Mouse (Mus musculus) heart, adult 11 months (tissue): ENCODE results near the gene Orc3.

Experiments
- DNase-seq: peaks from one replicate; pipeline ENCODE4 v3.0.0; 2022

The Orc3 gene

GRCm38 (mm10) chr4:34614630-34615094, at the start of gene Orc3, which contains the start of gene Rars2:
Orc3 (minus strand) TSS chr4:34614944.
Rars2 (plus strand) TSS chr4:34614957.
- peak; percentile 99 for DNase-seq

DNA sequence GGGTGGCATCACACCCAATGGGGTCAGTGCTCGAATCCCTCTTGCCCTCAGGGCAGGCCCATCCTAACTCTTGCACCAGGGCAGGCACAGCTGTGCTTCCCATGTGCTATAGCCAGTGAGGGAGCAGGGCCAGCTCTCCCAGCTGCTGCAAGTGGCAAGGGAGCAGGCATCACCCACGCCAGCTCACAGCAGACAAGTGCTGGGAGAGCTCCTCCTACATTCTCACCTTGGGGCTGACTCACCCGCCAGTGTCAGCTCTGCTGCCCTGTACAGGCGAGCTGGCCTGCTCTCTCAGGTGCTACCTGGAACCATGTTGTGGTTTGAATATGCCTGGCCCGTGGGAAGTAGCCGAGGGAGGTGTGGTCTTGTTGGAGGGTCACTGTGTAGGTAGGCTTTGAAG, 47.2 kb upstream of the Orc3 start:
- peak; percentile 85 for DNase-seq

DNA sequence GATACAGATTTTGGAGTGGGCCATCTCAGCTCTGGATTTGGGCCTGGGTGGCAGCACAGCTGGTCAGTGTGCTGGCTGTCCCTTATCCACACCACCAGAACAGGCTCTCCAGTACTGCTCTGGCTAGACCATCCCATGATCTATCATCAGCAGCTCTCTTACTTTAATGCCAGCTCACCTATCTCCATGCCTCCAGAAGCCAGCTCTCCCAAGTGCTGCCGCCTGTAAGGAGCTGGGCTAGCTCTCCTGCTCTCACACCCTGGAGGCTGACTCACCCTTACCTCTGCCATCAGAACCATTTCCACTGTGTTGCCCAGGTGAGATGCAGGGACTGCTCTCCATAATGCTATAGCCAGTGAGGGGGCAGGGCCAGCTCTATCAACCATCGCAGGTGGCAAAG, 46.8 kb upstream of the Orc3 start:
- peak; percentile 84 for DNase-seq

DNA sequence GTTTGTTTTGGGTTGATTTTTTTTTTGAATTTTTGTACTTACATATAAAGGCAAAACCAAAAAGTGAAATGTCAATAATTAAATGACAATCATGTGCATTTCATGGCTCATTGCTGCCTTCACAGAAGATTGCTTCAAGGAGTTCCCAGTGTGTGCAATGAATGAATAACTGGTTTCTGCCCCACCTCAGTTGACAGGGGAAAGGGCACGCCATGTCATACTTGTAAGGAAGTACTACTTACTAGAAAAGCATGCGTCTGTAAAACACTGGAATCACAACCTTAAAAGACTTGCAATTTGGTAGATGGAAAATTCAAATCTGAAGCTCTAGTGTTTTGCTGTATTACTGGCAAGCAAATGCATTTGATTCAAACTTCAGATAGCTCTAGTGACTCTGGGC, 44.3 kb upstream of the Orc3 start:
- DNase-seq = no peak

DNA sequence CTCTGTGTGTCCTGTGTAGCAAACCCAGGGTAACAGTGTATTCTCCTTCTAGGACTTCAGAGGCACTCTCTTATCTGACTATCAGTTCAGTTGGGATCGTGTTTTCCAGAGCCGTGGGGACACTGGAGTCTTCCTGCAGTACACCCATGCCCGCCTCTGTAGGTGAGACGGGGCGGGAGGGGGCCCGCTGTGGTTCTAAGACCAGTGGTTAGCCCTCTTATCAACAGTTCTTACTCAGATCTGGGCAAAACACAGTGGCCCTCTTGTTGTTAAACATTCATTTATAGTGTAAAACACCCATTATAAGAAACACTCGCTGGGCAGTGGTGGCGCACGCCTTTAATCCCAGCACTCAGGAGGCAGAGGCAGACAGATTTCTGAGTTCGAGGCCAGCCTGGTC, 41.4 kb upstream of the Orc3 start:
- DNase-seq = peak; percentile 76

DNA sequence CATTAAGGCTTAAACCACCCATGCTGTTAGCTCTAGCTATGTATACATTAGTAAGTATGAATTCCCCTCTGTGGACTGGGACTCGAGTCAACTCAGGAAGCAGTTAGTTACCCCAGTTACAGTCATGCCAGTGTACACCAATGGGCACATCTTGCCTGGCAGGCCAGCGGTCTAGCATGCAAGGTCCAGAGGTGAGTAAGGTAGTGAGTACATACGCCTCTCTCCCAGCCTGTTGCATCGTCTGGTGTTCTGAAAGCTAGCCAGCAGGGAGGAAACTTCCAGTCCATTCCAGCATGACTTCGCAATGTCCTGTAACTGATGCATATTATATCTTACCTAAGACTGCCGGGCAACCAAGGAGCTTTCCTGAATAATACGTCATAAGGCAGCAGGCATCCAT, 38.4 kb upstream of the Orc3 start:
- DNase-seq = peak; percentile 72

DNA sequence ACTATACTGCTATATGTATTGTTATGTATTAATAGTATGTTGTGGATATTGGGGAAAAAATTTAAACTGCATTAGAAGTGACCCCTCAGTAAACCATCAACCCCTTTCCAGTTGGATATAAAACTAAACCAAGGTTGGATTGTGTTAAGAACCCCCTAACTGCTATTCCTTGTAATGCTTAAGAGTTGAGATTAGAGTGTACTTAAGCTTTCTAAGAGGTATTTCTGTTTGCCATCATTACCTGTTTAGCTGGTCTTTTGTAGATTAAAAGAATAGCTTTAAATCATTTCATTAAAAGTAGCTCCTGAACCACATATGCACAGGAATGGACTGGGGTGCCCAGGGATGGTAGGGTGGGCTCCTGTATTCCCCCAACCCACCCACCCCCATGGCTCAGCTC, 30.0 kb upstream of the Orc3 start:
- DNase-seq = no peak

GRCm38 (mm10) chr4:34640731-34641130, 26.0 kb upstream of the Orc3 start:
- peak; percentile 51 for DNase-seq

- DNase-seq = peak; percentile 57
Measured at GRCm38 (mm10) chr4:34639745-34640364, 25.1 kb upstream of the Orc3 start.

DNA sequence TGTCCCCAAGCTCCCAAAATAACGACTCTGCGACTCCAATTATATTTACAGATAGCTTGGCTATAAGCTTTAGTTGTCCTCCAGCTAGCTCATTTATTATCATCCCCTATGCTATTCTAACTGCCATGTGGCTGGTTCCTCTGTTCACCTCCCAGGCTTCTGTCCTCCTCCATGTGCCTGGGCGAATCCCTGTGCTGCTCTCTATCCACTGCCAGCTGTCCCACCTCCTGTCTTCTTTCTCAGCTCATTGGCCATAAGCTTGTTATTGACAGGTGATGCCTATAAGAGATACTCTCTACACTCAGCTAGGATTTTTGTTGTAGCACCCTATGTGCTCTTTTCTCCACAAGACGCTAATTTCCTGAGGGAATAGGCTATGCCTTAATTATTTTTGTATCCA, 23.1 kb upstream of the Orc3 start:
- peak; percentile 55 for DNase-seq

- peak; percentile 55 for DNase-seq
Measured at GRCm38 (mm10) chr4:34637386-34637785, 22.6 kb upstream of the Orc3 start.

DNA sequence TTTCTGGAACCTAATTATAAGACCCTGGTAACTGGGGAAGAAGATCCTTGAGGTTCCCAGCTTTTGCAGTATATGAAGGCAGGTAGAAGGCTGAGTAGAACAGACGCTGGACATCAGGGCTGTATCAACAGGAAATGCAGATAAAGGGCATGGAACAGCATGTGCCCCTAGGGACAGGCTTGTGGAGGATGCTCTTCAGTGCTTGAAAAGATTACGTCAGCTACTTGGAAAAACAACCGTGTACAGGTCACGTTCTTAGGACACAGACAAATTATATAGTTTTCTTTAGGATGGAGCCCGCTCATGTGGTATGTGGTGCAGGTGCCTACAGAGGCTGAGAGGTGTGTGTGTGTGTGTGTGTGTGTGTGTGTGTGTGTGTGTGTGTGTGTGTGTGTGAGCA, 21.3 kb upstream of the Orc3 start:
- peak; percentile 67 for DNase-seq

DNA sequence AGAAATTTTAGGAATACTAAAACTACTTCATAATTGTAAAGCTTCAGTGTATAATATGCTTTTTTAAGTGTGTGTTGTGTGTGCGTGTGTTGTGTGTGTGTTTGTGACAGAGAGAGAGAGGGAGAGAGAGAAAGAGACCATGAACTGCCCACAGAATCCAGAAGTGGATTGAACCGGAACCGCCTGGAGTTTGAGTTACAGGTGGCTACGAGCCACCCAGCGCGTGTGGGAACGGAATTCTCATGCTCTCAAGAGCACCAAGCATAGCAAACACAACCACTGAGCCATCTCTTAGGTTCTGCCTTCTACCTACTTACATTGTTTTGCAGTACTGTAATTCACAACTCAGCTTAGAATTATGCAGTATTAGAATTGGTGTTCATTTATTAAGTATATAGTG, 19.4 kb upstream of the Orc3 start:
- peak; percentile 41 for DNase-seq

DNA sequence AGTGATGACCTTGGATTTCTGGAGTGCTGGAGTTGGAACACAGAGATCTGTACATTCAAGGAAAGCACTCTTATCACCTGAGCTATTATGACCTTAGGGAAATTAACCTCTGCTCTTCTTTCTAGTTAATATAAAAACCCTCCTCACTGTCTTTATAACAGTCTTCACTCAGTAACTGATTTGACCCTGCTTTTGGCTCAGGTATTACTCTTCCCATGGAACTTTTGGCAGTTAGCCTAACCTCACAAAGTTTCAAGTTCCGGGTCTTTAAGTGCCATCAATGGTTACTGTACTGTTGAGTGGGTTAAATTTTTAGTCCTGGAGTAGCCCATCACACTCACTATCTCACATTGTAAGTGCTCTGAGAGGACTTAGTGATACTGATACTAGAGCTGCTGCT, 15.2 kb upstream of the Orc3 start:
- DNase-seq = no peak

DNA sequence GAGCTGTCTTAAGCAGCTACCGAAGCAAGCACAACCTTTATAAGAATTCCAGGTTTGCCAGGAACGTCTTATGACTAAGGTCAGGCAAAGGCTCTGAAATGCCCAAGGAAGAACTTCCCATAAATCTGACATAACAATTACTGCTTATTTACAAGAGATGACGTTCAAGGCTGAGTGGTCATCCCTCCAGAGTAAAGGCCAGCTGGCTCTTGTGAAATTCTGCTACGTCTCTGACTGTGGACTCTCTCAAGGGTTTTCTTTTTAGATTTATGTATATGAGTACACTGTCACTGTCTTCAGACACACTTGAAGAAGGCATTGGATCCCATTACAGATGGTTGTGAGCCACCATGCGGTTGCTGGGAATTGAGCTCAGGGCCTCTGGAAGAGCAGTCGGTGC, 11.7 kb upstream of the Orc3 start:
- no peak for DNase-seq

DNA sequence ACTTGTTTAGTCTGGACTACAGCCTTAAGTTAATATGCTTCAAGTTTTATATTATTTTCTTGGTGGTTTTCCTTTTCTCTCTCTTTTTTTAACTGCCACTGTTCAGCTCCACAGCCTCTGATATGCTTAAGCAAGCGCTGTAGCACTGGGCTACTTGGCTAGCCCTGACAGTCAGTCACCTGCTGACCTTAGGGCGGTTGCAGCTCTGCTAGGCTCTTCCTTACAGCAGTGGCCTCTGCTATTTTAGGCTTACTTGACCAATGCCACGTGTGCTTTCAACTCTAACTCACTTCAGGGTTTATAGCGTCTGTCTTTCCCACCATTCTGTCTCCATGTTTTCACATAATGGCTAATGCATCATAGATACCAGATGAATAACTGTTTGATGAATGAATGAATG, 10.8 kb upstream of the Orc3 start:
- DNase-seq = peak; percentile 33

DNA sequence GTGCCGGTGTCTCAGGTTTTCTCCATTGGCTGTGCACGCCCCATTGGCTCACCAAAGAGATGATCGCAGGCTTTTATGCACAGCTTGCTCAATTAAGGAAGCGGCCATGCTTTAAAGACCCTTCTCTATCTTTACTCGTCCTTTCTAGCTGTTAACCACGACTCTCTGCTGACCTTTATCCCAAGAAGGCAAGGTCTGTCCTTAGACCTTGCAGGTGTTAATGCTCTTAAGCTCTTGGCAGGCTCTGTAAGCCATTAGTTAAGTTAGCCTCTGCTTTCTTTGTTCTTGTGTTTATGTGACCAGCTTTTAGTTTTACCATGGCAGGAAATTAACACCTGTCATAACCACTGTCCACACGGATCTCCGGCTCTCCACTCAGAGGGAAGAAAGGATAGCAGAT, 1.4 kb upstream of the Orc3 start:
- DNase-seq = no peak

- DNase-seq = peak; percentile 81
Measured at GRCm38 (mm10) chr4:34615303-34615702, 559 bp upstream of the Orc3 start.

DNA sequence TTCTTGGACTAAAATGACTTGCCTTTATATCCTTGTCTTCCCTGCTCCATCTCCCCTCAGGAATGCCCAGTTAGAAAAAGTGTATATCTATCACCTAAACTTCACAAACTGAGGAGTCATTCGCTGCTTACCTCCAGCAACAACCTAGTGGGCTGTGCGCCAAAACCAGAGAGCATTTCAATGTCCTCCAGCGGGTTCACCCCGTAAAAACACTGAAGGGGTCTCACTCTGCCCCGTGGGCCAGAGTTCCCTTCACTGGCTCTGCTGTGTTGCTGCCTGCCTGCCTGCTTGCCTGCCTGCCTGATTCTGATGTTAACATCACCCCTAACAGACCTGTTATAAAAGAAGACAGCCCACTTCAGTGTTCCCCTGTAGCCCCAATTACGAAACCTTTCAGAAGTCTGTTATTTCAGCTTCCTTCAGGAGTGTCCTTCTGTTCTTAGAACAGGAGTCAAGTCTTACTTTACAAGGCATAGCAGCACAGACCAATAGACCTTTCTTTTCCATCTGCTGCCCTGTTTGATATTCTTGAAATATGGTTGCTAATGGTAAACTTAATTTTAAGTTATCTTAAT, 1.1 kb downstream of the Orc3 start:
- DNase-seq = no peak

GRCm38 (mm10) chr4:34606658-34607057, 8.1 kb downstream of the Orc3 start:
- no peak for DNase-seq

DNA sequence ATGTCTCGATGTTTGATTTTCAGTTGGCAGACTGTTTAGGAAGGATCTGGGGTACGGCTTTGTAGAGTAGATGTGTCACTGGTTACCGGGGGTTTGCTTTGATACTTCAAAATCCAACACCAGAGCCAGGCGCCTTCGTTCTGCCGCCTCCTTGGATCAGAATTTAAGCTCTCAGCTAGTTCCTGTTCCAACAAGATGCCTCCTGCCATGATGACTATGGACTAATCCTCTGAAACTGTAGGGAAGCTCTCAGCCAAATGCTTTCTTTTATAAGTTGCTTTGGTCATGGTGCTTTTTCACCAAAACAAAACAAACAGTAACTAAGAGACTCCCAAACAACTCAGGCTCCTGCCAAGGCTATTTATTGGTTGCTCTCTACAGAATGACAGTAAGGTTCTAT, 11.6 kb downstream of the Orc3 start:
- DNase-seq = no peak

- no peak for DNase-seq
Measured at GRCm38 (mm10) chr4:34584871-34585607, 29.7 kb downstream of the Orc3 start.

DNA sequence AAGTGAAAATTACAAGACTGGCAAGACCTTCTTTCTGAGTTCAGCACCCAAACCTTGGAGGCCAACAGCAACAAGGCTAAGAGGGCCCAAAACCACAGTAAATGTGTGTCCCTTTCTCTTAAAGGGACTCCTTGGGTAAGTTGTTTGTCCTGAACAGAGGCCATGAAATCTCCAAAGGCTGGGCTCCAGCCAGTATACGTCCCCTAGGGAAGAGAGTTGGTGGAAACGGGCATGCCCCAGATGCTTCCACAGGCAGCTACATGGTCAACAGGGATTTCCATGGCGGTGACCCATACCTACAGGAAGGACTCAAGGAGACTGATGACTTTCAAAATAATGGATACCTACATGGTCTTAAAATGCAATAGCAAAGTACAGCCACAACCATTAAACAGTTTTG, 31.3 kb downstream of the Orc3 start:
- no peak for DNase-seq

- no peak for DNase-seq
Measured at GRCm38 (mm10) chr4:34582476-34582875, 32.3 kb downstream of the Orc3 start.
